Comparison of ENCODE assay signal across 8 mouse cellular contexts in the genomic region with DNA sequence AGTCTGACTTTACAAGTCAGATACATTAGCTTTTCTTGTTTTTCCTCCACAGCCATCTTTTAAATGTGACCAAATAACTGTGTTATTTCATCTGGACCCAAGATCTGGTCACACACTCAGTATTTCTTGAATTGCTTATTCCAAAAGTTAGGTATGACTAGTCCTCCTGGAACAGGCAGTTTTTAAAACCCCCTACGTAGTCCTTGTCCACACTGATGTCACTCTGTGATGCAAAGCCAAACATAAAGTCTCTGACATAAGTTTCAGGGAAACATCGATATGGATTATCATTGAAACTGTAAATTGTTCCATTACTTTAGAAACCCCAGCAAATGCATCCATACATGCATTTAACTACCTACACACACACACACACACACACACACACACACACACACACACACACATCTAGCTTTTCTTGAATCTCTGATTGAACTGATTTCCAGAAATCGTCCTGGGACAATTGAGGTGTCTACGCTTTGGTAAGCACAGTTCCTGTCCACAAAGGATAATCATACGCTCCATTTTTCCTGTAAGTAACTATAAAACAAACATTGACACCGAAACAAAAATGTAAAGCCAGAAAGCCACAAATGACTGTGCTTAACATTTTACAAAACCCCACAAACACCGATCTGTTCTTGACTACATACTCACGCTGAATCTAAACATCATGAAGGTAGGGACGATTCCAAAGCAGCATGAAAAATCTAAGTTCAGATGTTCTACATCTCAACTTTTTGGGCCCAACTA. TPM values are rescaled to one million over a fixed set of nuclear protein-coding genes. Genes with fewer than 3 reads are reported as not detected.
DNase-seq lines count a peak whose midpoint lies in the region; ATAC-seq lines count a peak whose summit lies in the region.

No protein-coding gene starts in this region.

- DNase-seq in kidney, postnatal 14 days = no peak
- DNase-seq in adipocyte (ENCODE audit: low spot score) = peak; percentile 47
- peak; percentile 34 for DNase-seq in hindbrain, embryonic 11.5 days (ENCODE audit: low spot score)
- DNase-seq in gastrocnemius, postnatal 14 days = no peak
- DNase-seq in left cerebral cortex, adult 8-10 months (ENCODE audit: low spot score in 2 of 2) = no peak
- no peak for DNase-seq in layer of hippocampus, postnatal 25 days (ENCODE audit: extremely low spot score in 1 of 2, low spot score in 1 of 2)

- intact Hi-C loops in gastrocnemius, postnatal 14 days (cut with DNase I; ENCODE audit: low total_unique reads) = loop anchor here (5.0 kb wide), 1 partner anchor 56 kb away; no protein-coding TSS in a partner anchor

- peaks cover 8% of the 10 kb centered on the region; the same call in 1 of the 2 replicates for H3K4me1 ChIP-seq in kidney, embryonic 15.5 days
- no peaks in the 10 kb centered on the region for H3K4me1 ChIP-seq in hindbrain, embryonic 11.5 days (replicated peaks; ENCODE audit: control insufficient read depth, insufficient read depth, low read length)
- H3K4me1 ChIP-seq in midbrain, embryonic 15.5 days = peaks cover 21% of the 10 kb centered on the region

- H3K9me3 ChIP-seq in kidney, embryonic 15.5 days (replicated peaks) = no peaks in the 10 kb centered on the region
- H3K9me3 ChIP-seq in hindbrain, embryonic 11.5 days (ENCODE audit: control insufficient read depth, low read length) = no peaks in the 10 kb centered on the region
- H3K9me3 ChIP-seq in midbrain, embryonic 15.5 days = no peaks in the 10 kb centered on the region

- no peaks in the 10 kb centered on the region for H3K36me3 ChIP-seq in kidney, embryonic 15.5 days
- H3K36me3 ChIP-seq in hindbrain, embryonic 11.5 days (ENCODE audit: control insufficient read depth, insufficient read depth, low read length) = no peaks in the 10 kb centered on the region
- H3K36me3 ChIP-seq in midbrain, embryonic 15.5 days (replicated peaks) = no peaks in the 10 kb centered on the region

- peak overlapping the region; percentile 80 for H3K4me3 ChIP-seq in kidney, embryonic 15.5 days (replicated peaks)
- H3K4me3 ChIP-seq in hindbrain, embryonic 11.5 days (ENCODE audit: low read depth, low read length) = peak overlapping the region; percentile 86
- H3K4me3 ChIP-seq in midbrain, embryonic 15.5 days = peak overlapping the region; percentile 91

- peak overlapping the region; percentile 93; the same call in 1 of the 2 replicates for H3K27ac ChIP-seq in kidney, embryonic 15.5 days
- H3K27ac ChIP-seq in hindbrain, embryonic 11.5 days (ENCODE audit: low read depth, low read length) = no peak overlapping the region
- H3K27ac ChIP-seq in midbrain, embryonic 15.5 days = peak overlapping the region; percentile 96; the same call in 1 of the 2 replicates

- H3K27me3 ChIP-seq in kidney, embryonic 15.5 days = no peaks in the 10 kb centered on the region
- H3K27me3 ChIP-seq in hindbrain, embryonic 11.5 days (ENCODE audit: control insufficient read depth, insufficient read depth, low read length) = no peaks in the 10 kb centered on the region
- H3K27me3 ChIP-seq in midbrain, embryonic 15.5 days (replicated peaks) = no peaks in the 10 kb centered on the region

- peak overlapping the region; percentile 69 for H3K4me2 ChIP-seq in kidney, embryonic 15.5 days
- H3K4me2 ChIP-seq in hindbrain, embryonic 11.5 days (replicated peaks; ENCODE audit: low read depth, low read length) = peak overlapping the region; percentile 62
- peak overlapping the region; percentile 68 for H3K4me2 ChIP-seq in midbrain, embryonic 15.5 days

- 12% methylated on average over 9 of the region's 9 CpGs for WGBS in kidney, embryonic 15.5 days
- 20% methylated on average over 9 of the region's 9 CpGs for WGBS in hindbrain, embryonic 11.5 days
- 10% methylated on average over 9 of the region's 9 CpGs for WGBS in midbrain, embryonic 15.5 days

- peak overlapping the region; percentile 86 for H3K9ac ChIP-seq in kidney, embryonic 15.5 days
- H3K9ac ChIP-seq in hindbrain, embryonic 11.5 days (ENCODE audit: low read depth, low read length) = peak overlapping the region; percentile 88
- peak overlapping the region; percentile 86 for H3K9ac ChIP-seq in midbrain, embryonic 15.5 days

- ATAC-seq in kidney, embryonic 15.5 days (replicated peaks; ENCODE audit: low FRiP score) = no peak
- ATAC-seq in hindbrain, embryonic 11.5 days (ENCODE audit: low FRiP score) = no peak
- ATAC-seq in midbrain, embryonic 15.5 days (replicated peaks) = no peak

RNA-seq across cellular contexts. Expression of a gene that starts 1.5 kb away (rescaled TPM):
- polyA plus RNA-seq in kidney, embryonic 15.5 days (2015; fragmentation: Nextera tagmentation; extraction: Ambion mirVana) = 6.7 and 7.9 TPM in 2 replicates
- 16.4 and 18.9 TPM in 2 replicates for polyA plus RNA-seq in hindbrain, embryonic 11.5 days (2014; fragmentation: Nextera tagmentation; extraction: Ambion mirVana)
- polyA plus RNA-seq in midbrain, embryonic 15.5 days (2015; fragmentation: Nextera tagmentation; extraction: Ambion mirVana) = 10.9 and 12.5 TPM in 2 replicates
- 10 to 100 TPM; 19.2 to 28.4 TPM for total RNA-seq in gastrocnemius, postnatal 14 days (2021)
- 100 to 1,000 TPM in 1 of 4 experiments, 10 to 100 TPM in 3; 71.1 to 106 (median 82.6) TPM for total RNA-seq in left cerebral cortex, adult 8-10 months (2022)
- 10 to 100 TPM; 60.7 to 63.4 TPM for total RNA-seq in layer of hippocampus, postnatal 25 days (2021)

Comparison
In these comparisons a context has a peak if more than half of its experiments do, and no peak if none do; other contexts are left out.
1. DNase-seq: peak in adipocyte (single experiment) and hindbrain, embryonic 11.5 days (single experiment); none in kidney, postnatal 14 days (single experiment), gastrocnemius, postnatal 14 days (single experiment), left cerebral cortex, adult 8-10 months (0 of 2) and layer of hippocampus, postnatal 25 days (0 of 2).
2. Peak in every context shown above with its lines, with median percentiles within 50 percentile points of each other: H3K4me2 ChIP-seq, H3K4me3 ChIP-seq and H3K9ac ChIP-seq.